Mouse (Mus musculus) neutrophil, adult 59 days (primary cell): ENCODE data around the gene Spata31d1d. TPM values are rescaled to one million over a fixed set of nuclear protein-coding genes. Genes with fewer than 3 reads are reported as not detected.

ENCODE experiments used
- total RNA-seq, 2 experiments: library from RNA; stranded (reverse); gene quantifications; 1 replicate in 1 of 2; 2 replicates in 1 of 2; pipeline ENCODE4 v1.2.4; 2023

The Spata31d1d gene
- total RNA-seq = not detected

GRCm38 (mm10) chr13:59731652-59732051 is at the start of gene Spata31d1d:
Gene Spata31d1d (minus strand): TSS chr13:59731752.

GRCm38 (mm10) chr13:59769296-59770163 is 38.0 kb upstream of the Spata31d1d start, which contains the start of gene Isca1:
Gene Isca1 (minus strand): TSS chr13:59769810.

GRCm38 (mm10) chr13:59746711-59747110 is 15.2 kb upstream of the Spata31d1d start, which contains the start of gene 1700014D04Rik:
Gene 1700014D04Rik (minus strand): TSS chr13:59746752.

GRCm38 (mm10) chr13:59711984-59712383 is 19.6 kb downstream of the Spata31d1d start, which contains the start of gene Spata31d1b:
Gene Spata31d1b (plus strand): TSS chr13:59712284.

GRCm38 (mm10) chr13:59710230-59710629 is 21.3 kb downstream of the Spata31d1d start, which contains the start of gene Spata31d1a:
Gene Spata31d1a (minus strand): TSS chr13:59710330.

GRCm38 (mm10) chr13:59694008-59694407 is 37.5 kb downstream of the Spata31d1d start, which contains the start of gene 4921517D22Rik:
Gene 4921517D22Rik (minus strand): TSS chr13:59694108.

Other genes starting within 250 kb of the Spata31d1d start
- gene Agtpbp1, start 146.5 kb downstream of the Spata31d1d start, total RNA-seq = 10 to 100 TPM; 48.1 to 62.3 TPM
- gene Naa35, start 146.5 kb downstream of the Spata31d1d start, total RNA-seq = 10 to 100 TPM; 63.5 to 69.1 TPM
- gene Golm1, start 55.9 kb downstream of the Spata31d1d start, total RNA-seq = 10 to 100 TPM; 24.0 to 28.6 TPM
- gene 4921517D22Rik, start 37.6 kb downstream of the Spata31d1d start, total RNA-seq = not detected
- gene Spata31d1a, start 21.4 kb downstream of the Spata31d1d start, total RNA-seq = under 1 TPM; 0.37 to 0.47 TPM
- gene Spata31d1b, start 19.5 kb downstream of the Spata31d1d start, total RNA-seq = not detected
- not detected for gene 1700014D04Rik, start 15.0 kb upstream of the Spata31d1d start, total RNA-seq
- gene Isca1, start 38.1 kb upstream of the Spata31d1d start, total RNA-seq = 10 to 100 TPM; 52.4 to 60.2 TPM
- gene Gm49354, start 50.5 kb upstream of the Spata31d1d start, total RNA-seq = not detected
- gene Tut7, start 91.4 kb upstream of the Spata31d1d start, total RNA-seq = 100 to 1,000 TPM; 408 to 422 TPM